Mouse (Mus musculus) MEL (cell line): Measurements from ENCODE around the gene 6430548M08Rik.

Experiments
- CTCF ChIP-seq, 3 experiments: IDR thresholded peaks in 2 of 3; conservative IDR thresholded peaks in 1 of 3; 2 replicates each; pipeline ENCODE4 v1.5.1; 2011 to 2012; ENCODE audit warnings: low read length in 3 of 3, low read depth in 2 of 3, mild to moderate bottlenecking in 2 of 3, improper control_type of control experiment in 1 of 3, inconsistent platforms in 1 of 3, mixed read lengths in 1 of 3, moderate library complexity in 1 of 3; ENCODE audit not compliant: control insufficient read depth in 1 of 3, insufficient read depth in 1 of 3, poor library complexity in 1 of 3, severe bottlenecking in 1 of 3
- EP300 ChIP-seq, 2 experiments: IDR thresholded peaks; 2 replicates each; pipeline ENCODE4 v1.6.1; 2011; ENCODE audit warnings: improper control_type of control experiment in 2 of 2, low read length in 2 of 2, low read depth in 1 of 2, mild to moderate bottlenecking in 1 of 2
- GABPA ChIP-seq: IDR thresholded peaks from 2 replicates; pipeline ENCODE4 v1.6.1; 2012; ENCODE audit warnings: low read depth, mild to moderate bottlenecking, inconsistent platforms, low read length, improper control_type of control experiment, moderate library complexity
- GATA1 ChIP-seq: IDR thresholded peaks from 2 replicates; pipeline ENCODE4 v1.6.1; 2011; ENCODE audit warnings: low read depth, low read length, improper control_type of control experiment
- MAX ChIP-seq: IDR thresholded peaks from 2 replicates; pipeline ENCODE4 v1.6.1; 2011; ENCODE audit warnings: low read length, improper control_type of control experiment
- MEF2A ChIP-seq: IDR thresholded peaks from 2 replicates; pipeline ENCODE4 v1.6.1; 2014; ENCODE audit warnings: low read depth, mild to moderate bottlenecking, inconsistent platforms, low read length, improper control_type of control experiment; ENCODE audit not compliant: poor library complexity, insufficient replicate concordance, severe bottlenecking; ENCODE audit errors: extremely low read depth
- POLR2A ChIP-seq, 2 experiments: IDR thresholded peaks; 2 replicates each; pipeline ENCODE4 v1.6.1; 2011 to 2012; ENCODE audit warnings: low read length in 2 of 2, mild to moderate bottlenecking in 2 of 2, control low read depth in 1 of 2, improper control_type of control experiment in 1 of 2, low read depth in 1 of 2, moderate library complexity in 1 of 2; ENCODE audit not compliant: control insufficient read depth in 1 of 2, insufficient read depth in 1 of 2, poor library complexity in 1 of 2
- RCOR1 ChIP-seq: IDR thresholded peaks from 2 replicates; pipeline ENCODE4 v1.6.1; 2012; ENCODE audit warnings: low read depth, mild to moderate bottlenecking, inconsistent platforms, low read length, improper control_type of control experiment
- TAL1 ChIP-seq: IDR thresholded peaks from 2 replicates; pipeline ENCODE4 v1.6.1; 2012; ENCODE audit warnings: mild to moderate bottlenecking, inconsistent platforms, low read length, moderate library complexity, mixed read lengths
- TBP ChIP-seq: IDR thresholded peaks from 2 replicates; pipeline ENCODE4 v1.8.0; 2011; ENCODE audit warnings: low read depth, low read length, improper control_type of control experiment
- TCF12 ChIP-seq: IDR thresholded peaks from 2 replicates; pipeline ENCODE4 v1.6.1; 2014; ENCODE audit warnings: low read depth, mild to moderate bottlenecking, inconsistent platforms, low read length, improper control_type of control experiment, moderate library complexity
- USF1 ChIP-seq: IDR thresholded peaks from 2 replicates; pipeline ENCODE4 v1.6.1; 2014; ENCODE audit warnings: low read depth, mild to moderate bottlenecking, inconsistent platforms, low read length, improper control_type of control experiment, moderate library complexity
- ZKSCAN1 ChIP-seq: IDR thresholded peaks from 2 replicates; pipeline ENCODE4 v1.6.1; 2012; ENCODE audit warnings: low read depth, mild to moderate bottlenecking, inconsistent platforms, low read length, improper control_type of control experiment, moderate library complexity
- ZNF384 ChIP-seq: IDR thresholded peaks from 2 replicates; pipeline ENCODE4 v1.6.1; 2012; ENCODE audit warnings: low read depth, mild to moderate bottlenecking, inconsistent platforms, low read length, improper control_type of control experiment

DNA sequence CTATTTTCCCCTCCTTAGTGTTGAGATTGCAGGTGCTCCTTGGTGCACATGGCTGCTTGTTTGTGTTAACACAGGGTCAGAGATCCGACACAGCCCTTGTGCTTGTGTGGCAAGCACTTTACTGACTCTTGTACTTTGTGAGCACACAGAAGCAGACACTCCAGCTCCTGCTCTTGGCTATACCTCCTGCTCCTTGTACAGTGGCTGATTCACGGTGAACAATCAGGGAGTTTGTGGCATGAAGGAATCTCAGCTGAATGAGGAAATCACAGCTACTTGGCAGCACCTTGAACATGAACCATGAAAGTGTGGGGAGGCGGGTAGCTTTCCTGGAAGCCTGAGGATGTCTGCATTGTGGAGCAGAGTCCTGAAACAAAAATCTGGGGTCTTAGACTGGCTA lies 26.8 kb downstream of the 6430548M08Rik start:
- TF ChIP-seq USF1 (no peak), EP300 (IDR thresholded peaks at IDR 0.05; ENCODE audit: low read depth in 1 of 2, low read length in 2 of 2) (no peak), POLR2A (IDR thresholded peaks at IDR 0.05; ENCODE audit: control insufficient read depth in 1 of 2, insufficient read depth in 1 of 2, low read depth in 1 of 2, low read length in 2 of 2, poor library complexity in 1 of 2) (no peak), GABPA (no peak), TBP (no peak), ZNF384 (no peak), TAL1 (no peak), MAX (no peak), CTCF (IDR thresholded peaks at IDR 0.05 in 2 of 3, conservative IDR thresholded peaks at IDR 0.05 in 1 of 3; ENCODE audit: control insufficient read depth in 1 of 3, insufficient read depth in 1 of 3, low read depth in 2 of 3, low read length in 3 of 3, poor library complexity in 1 of 3, severe bottlenecking in 1 of 3) (no peak), RCOR1 (no peak), TCF12 (no peak), MEF2A (no peak), ZKSCAN1 (no peak), GATA1 (no peak)
